Mouse (Mus musculus) thymus, postnatal 36 days (tissue): Measurements from ENCODE around the gene Zfp663.

Experiments used
- DNase-seq, 2 experiments: peaks; one replicate each; pipeline ENCODE4 v3.0.0; 2022; ENCODE audit warnings: mixed read lengths in 2 of 2

Gene Zfp663

DNA sequence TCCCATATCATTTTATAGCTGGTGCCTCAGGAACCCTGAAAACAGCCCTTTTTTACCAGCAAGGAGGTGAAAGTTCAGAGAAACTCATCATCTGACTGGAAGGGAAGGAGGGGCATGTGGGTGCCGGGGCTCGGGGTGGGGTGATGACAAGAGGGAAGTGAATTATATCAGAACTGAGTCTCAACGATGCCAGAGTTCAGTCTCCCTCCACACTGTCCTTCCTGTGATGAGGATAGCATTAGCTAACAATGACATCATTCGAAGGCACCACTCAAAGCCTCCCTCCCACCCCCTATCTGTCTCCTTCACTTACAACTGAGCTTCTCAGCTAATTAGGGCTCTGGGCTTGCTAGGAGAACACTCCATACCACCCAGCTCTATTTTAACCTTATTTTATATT, 49.0 kb downstream of the Zfp663 start:
- DNase-seq = no peak

DNA sequence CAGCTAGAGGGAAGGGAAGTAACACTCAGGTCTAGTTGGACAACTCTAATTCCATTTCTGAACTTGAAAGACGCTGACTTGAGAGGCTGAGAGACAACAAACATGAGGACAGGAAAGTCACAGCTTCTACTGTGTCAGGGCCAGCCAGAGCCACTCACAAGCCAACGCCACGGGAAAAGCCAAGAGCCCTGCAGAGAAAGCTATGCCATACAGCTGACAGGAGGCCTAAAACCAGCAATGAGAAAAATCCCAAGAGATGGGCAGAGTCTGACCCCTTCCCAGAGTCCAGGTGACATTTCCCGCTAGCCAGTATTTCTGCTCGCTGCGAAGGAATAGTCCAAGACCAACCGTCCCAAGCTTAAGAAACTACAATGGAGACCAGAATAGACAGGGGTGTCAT, 49.6 kb downstream of the Zfp663 start:
- no peak for DNase-seq

DNA sequence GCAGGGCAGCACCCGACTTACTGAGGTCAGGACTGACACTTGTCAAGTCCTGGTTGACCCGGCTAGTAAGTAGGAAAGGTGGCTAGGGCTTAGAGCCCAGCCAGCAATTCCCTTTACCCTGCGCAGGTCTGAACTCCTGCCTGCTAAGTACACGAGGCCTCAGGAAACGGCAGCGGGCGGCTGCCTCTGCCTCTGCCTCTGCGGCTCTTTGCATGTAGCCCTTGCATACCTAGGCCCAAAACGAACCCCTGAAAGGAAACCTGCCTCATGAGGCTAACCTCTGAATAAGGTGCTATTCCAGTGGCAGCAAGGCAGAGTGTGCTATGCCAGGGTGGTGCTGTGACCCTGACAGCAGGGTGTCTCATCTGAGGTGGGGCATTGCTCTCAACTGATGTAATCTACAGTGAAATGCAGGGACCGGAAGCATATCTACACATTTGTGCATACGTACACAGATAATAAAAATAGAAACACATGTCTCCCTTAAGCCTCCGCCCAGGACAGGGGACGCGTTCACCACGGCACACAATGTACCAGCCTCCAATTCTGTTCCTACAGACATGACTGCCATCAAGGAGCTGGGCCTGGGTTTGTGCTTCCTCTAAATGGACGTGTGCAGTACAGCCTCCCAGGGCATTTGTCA, 50.8 kb downstream of the Zfp663 start:
- no peak for DNase-seq

- DNase-seq = no peak
Observed at GRCm38 (mm10) chr2:165316837-165317473, 51.6 kb downstream of the Zfp663 start.

DNA sequence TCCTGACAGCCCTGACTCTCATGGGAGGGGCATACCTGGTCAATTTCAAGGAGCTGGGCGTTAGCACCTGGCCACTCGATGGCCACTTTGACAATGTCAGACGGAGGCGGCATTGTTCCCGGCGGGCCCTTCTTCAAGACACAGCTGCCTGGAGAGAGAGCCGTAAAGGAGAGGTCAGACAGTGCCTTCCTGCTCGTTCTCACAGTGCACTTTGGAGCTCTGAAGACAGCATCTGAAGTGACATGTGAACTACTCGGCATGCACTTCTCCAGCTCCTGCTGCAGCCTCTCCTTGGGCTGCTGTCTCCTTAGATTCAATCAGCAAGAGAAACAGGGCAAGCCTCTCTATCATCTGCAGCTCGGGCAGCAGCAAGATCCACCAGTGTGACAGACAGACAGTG, 52.3 kb downstream of the Zfp663 start:
- DNase-seq = no peak

- DNase-seq = no peak
Observed at GRCm38 (mm10) chr2:165314197-165314596, 54.3 kb downstream of the Zfp663 start.

DNA sequence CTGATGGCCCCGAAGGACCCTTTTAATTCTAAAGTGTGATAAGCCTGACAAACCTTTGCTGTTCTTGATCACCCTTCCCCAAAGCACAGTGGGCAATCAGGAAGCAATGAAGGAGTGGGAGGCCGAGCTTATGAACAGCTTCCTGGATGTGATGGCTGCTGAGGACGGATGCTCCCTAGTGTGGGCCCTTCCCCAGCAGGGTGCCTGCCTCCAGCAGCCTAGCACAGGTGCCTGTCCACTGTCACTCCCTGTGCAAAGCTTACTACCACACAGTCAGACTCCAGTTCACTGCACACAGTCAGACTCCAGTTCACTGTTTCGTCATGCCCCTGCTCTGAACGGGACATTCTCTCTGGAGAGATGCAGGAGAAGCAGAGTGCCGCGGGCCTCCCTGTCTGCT, 56.1 kb downstream of the Zfp663 start:
- DNase-seq = no peak

DNA sequence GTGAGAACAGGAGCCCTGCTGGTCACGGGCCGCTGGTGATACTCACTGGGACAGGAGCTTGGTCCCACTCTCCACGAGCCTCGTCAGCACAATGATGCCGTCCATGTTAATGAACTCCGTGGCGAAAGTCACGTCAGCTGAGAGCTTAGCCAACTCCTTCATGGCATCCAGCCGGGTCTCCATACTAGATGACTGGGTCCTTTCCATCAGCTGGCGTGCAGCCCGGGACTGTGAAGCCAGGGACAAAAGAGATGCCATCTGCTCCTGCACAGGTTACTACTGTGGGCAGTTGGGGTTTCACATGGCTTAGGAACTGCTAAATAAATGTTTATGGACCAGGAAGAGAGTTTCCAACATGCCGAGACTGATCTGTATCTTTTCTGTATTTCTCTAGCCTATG, 57.0 kb downstream of the Zfp663 start:
- DNase-seq = no peak

GRCm38 (mm10) chr2:165310818-165311425, 57.6 kb downstream of the Zfp663 start:
- DNase-seq = no peak

DNA sequence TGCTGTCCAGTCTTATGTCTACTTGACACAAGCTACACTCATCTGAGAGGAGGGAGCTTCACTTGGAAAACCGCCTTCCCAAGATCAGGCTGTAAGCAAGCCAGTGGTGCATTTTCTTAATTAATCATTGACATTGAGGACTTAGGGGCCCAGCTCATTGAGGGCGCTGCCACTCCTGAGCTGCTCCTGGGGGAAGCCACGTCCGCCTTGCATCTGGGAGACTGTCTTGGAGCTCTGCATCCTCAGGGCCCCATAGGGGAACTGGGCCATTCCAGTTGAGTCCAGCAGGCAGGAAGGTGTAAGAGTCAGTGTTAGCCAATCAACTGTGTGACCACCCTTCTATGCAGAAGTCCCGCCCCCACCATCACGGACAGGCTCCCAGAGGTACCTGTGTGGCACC, 60.7 kb downstream of the Zfp663 start:
- no peak for DNase-seq

- no peak for DNase-seq
Observed at GRCm38 (mm10) chr2:165305438-165305837, 63.1 kb downstream of the Zfp663 start.

DNA sequence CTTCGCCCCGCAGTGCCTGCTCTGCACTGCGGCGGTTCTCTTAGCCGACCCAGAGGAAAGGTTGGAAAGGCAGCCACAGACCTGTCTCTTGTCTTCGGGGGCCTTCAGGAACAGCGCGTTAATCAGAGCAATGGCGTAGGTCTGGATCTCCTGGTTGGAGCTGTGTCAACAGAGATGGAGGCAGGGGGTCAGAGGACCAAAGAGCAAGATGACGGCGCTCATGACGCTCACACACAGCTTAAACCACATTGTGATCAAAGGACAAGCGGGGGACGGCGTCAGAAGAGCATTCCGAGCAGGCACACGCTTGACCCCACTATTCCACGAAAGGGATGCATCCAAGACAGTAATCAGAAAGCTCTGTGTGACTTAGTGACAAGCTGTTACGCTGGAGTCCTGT, 63.7 kb downstream of the Zfp663 start:
- DNase-seq = no peak

DNA sequence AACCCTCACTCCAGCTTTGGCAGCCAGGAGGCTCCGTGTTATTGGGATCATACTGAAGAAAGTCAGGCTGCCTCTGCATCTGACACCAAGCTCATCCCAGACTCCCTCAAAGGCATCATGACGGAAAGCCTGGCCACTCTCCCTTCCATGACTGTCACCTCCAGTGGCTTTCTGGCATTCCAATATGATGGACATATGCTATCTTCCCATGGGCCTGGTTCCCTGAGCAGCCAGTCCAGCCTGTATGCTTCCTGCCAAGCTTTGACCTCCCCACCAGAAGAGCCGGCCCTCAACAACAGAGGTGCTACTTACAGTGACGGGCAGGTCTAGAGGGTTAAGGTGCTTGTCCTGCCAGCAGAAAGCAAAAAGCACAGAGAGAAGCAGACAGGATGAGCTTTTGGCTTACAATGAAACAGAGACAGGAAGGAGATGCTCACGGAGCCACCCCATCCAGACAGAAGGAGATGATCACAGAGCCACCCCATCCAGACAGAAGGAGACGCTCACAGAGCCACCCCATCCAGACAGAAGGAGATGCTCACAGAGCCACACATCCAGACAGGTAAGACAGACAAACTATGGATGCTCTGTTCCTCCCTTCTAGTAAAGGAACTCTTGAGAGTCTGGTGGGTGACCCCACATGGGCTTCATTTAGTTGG, 65.0 kb downstream of the Zfp663 start:
- no peak for DNase-seq

- no peak for DNase-seq
Observed at GRCm38 (mm10) chr2:165301409-165301808, 67.1 kb downstream of the Zfp663 start.
